Mouse (Mus musculus) cortical plate, adult 2 months (tissue): ENCODE data around the gene Znrf2. TPM values are rescaled to one million over a fixed set of nuclear protein-coding genes. Genes with fewer than 3 reads are reported as not detected.

Experiments
- H3K27ac ChIP-seq: fragments of 200-500 bp; 2 replicates; pipeline ENCODE4 v1.5.1; 2012; ENCODE audit warnings: low read length, control low read depth, inconsistent platforms; ENCODE audit not compliant: insufficient read depth
- H3K4me1 ChIP-seq: fragments of 200-500 bp; 2 replicates; pipeline ENCODE4 v1.6.1; 2011; ENCODE audit warnings: low read length; ENCODE audit not compliant: control insufficient read depth, insufficient read depth
- H3K4me3 ChIP-seq: fragments of 200-500 bp; 2 replicates; pipeline ENCODE4 v1.5.1; 2011; ENCODE audit warnings: mild to moderate bottlenecking, low read length, control low read depth; ENCODE audit not compliant: insufficient read depth
- CTCF ChIP-seq: fragments of 200-500 bp; IDR thresholded peaks from 2 replicates; pipeline ENCODE4 v1.5.1; 2011; ENCODE audit warnings: mild to moderate bottlenecking, control low read depth, low read length; ENCODE audit not compliant: insufficient read depth; ENCODE audit errors: extremely low read depth
- POLR2A ChIP-seq: fragments of 200-500 bp; IDR thresholded peaks from 2 replicates; pipeline ENCODE4 v1.6.1; 2011; ENCODE audit warnings: mild to moderate bottlenecking, low read length, control low read depth; ENCODE audit not compliant: insufficient read depth; ENCODE audit errors: extremely low read depth
- polyA plus RNA-seq: library from polyadenylated mRNA; depleted of rRNA; stranded (reverse); fragments of >200 nt; gene quantifications from 2 replicates; pipeline ENCODE4 v1.2.3, GENCODE M21; 2012

Gene Znrf2
- polyA plus RNA-seq, 1 experiment = 6.6 TPM

- no peak overlapping the region for H3K4me3 ChIP-seq
- no peak for TF ChIP-seq POLR2A
- no peak for TF ChIP-seq CTCF
- H3K4me1 ChIP-seq = no peaks in the 10 kb centered on the region
- no peak overlapping the region for H3K27ac ChIP-seq
These were observed 31.5 kb upstream of the Znrf2 start for GRCm38 (mm10) chr6:54785098-54785730.

GRCm38 (mm10) chr6:54786766-54787165 lies 29.9 kb upstream of the Znrf2 start:
- Histone ChIP-seq H3K27ac (no peak overlapping the region), H3K4me1 (no peaks in the 10 kb centered on the region)
- TF ChIP-seq POLR2A = no peak

GRCm38 (mm10) chr6:54788493-54788892 lies 28.2 kb upstream of the Znrf2 start:
- Histone ChIP-seq H3K4me1 (no peaks in the 10 kb centered on the region), H3K4me3 (no peak overlapping the region), H3K27ac (no peak overlapping the region)
- no peak for TF ChIP-seq CTCF
- no peak for TF ChIP-seq POLR2A

More at GRCm38 (mm10) chr6:54786766-54787165, 29.9 kb upstream of the Znrf2 start:
- no peak overlapping the region for H3K4me3 ChIP-seq

DNA sequence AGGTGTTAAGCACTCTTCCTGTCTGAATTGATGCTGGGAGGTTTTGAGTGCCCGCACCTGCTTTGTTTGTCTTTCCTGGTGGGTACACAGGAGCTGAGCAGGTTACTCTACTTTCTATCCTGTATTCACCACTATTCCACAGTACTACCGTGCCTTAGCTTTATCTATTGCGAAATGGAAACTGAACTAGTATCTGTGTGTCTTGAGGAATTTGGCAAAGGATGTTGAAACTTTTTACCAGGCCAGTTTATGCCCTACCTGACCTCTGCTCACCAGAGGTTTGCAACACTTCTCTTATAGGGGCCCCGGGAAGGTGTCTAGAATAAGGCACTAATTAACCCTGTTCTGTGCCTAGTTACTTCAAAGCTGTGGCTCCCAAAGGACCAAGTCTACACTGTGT lies 27.6 kb upstream of the Znrf2 start:
- no peak overlapping the region for H3K4me3 ChIP-seq
- TF ChIP-seq CTCF (no peak), POLR2A (no peak)
- no peak overlapping the region for H3K27ac ChIP-seq
- H3K4me1 ChIP-seq = no peaks in the 10 kb centered on the region

DNA sequence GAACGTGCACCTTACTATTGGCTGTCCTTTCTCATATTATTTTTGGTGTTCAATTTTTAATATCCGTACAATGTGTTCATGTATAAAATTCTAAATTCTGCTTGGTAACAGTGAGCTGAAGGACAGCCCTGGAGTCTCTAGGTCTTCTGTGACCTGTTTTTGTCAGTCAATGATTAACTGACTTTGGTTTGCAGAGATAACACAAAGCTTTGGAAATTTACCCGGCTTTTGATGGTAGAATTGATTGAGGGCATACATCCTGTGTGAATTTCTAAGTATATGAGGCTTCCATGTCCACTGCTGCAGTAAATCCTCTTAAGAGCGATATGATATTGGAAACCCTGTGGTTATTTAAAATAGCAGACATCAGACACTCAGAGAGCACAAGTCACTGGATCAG lies 26.6 kb upstream of the Znrf2 start:
- H3K4me1 ChIP-seq = no peaks in the 10 kb centered on the region
- TF ChIP-seq CTCF (no peak), POLR2A (no peak)
- no peak overlapping the region for H3K27ac ChIP-seq
- no peak overlapping the region for H3K4me3 ChIP-seq

DNA sequence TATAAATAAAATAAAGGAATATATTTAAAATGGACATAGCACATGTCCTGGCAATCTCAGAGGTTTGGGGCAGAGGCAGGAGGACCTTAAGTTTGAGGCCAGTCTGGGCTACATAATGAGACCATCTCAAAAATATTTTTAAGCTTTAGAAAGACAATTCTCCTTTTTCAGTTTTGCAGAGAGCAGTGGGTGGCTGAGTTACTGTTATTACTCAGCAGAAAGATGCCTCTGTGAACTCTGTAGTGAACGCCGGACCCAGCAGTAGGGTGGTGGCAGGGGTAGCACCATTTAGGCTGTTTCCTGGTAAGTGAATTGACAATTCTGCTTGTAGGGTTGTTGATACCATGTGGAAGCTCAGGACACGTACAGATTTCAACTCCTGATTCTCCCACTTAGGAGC lies 22.9 kb upstream of the Znrf2 start:
- Histone ChIP-seq H3K4me3 (no peak overlapping the region), H3K27ac (no peak overlapping the region), H3K4me1 (no peaks in the 10 kb centered on the region)
- TF ChIP-seq POLR2A = no peak
- no peak for TF ChIP-seq CTCF

- Histone ChIP-seq H3K4me3 (no peak overlapping the region), H3K4me1 (no peaks in the 10 kb centered on the region), H3K27ac (no peak overlapping the region)
- TF ChIP-seq CTCF = no peak
- no peak for TF ChIP-seq POLR2A
These were observed 22.3 kb upstream of the Znrf2 start for GRCm38 (mm10) chr6:54794372-54794771.

DNA sequence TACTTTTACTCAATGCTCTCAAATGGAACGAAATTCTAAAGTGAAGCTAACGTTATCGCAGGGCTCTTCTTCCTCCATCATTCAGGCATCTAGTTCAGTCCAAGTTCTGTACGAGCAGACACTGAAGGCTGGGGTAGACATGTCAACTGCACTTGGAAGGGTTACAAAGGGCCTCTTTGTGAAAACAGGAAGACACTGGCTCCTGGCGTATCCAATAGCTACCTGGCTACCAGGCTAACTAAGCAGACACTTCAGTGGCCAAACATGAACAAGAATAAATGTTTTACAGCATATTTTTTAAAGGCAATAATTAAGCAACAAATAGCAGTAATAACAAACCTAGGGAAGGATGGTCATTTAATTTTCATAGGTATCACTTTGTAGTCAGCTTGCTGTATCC lies 21.7 kb upstream of the Znrf2 start:
- TF ChIP-seq POLR2A = no peak
- no peak for TF ChIP-seq CTCF
- no peak overlapping the region for H3K27ac ChIP-seq
- no peaks in the 10 kb centered on the region for H3K4me1 ChIP-seq
- no peak overlapping the region for H3K4me3 ChIP-seq

- TF ChIP-seq POLR2A = no peak
- no peak for TF ChIP-seq CTCF
- no peak overlapping the region for H3K27ac ChIP-seq
- no peak overlapping the region for H3K4me3 ChIP-seq
- no peaks in the 10 kb centered on the region for H3K4me1 ChIP-seq
These were observed 20.7 kb upstream of the Znrf2 start for GRCm38 (mm10) chr6:54795971-54796370.

- Histone ChIP-seq H3K27ac (no peak overlapping the region), H3K4me1 (no peaks in the 10 kb centered on the region), H3K4me3 (no peak overlapping the region)
- TF ChIP-seq CTCF (no peak), POLR2A (no peak)
These were observed 14.4 kb upstream of the Znrf2 start for GRCm38 (mm10) chr6:54802348-54802747.
